Mouse (Mus musculus) inflammation-experienced regulatory T-cells, adult 6 months (primary cell): ENCODE data around the gene Arid3a. TPM values are rescaled to one million over a fixed set of nuclear protein-coding genes. Genes with fewer than 3 reads are reported as not detected.
"Not testable (repeated sequence)": the region's sequence is repeated elsewhere in the genome, so short reads cannot be mapped to it uniquely, and the experiment has no call there.

ENCODE experiments used
- ATAC-seq: one replicate; pipeline ENCODE4 v1.8.0; 2017
- polyA plus RNA-seq, 3 experiments: library from polyadenylated mRNA; unstranded; fragments of 100-300 nt; shearing (Covaris generic); gene quantifications; one replicate each; pipeline ENCODE4 v1.2.1; 2017

Gene Arid3a
- polyA plus RNA-seq = 1 to 10 TPM; 2.1 to 3.5 (median 2.4) TPM

DNA sequence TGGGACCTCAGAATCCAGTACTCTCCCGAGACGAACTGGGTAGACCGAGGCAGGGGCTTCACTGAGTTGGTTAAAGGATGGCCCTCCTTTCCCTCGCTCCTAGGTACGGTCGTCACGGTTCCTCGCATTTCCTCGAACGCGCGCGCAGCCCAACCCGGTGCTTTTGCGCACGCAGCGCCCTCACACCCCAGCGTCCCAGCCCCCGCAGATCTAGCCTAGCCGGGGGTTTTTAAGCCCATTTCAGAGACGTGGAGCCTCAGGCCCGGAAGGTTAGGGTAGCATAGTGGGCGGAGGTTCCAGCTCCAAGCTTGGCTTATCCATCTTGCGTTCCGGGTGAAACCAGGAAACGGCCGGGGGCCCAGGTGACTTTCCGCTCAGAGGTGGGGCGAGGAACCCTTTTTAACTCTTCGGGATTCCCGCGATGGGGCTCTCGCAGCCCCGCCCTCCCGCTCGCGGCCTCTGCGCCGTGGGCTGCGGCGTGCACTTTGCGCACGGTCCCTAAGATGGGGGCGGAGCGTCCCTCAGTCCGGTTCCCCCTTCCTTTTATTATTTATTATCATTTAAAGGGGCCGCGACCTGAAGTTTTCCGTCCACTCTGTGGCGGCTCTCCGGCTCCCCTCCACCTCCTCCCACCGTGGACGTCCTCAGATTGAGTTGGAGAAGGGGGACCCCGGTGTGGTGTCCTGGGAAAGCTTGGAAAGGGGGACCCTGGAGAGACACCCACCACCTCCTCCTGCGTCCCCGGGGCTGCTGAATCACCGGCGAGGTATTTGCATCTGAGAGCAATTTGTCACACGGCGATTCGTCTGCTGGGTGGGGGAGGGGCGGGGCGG, at the start of gene Arid3a:
Gene Arid3a, plus strand, starts transcription at position 553 of the 833 bp plus-strand sequence.
- peak; percentile 81 for ATAC-seq

GRCm38 (mm10) chr10:79877174-79877573, 49.7 kb upstream of the Arid3a start:
- ATAC-seq = no peak

- no peak for ATAC-seq
Observed at GRCm38 (mm10) chr10:79877757-79878156, 49.1 kb upstream of the Arid3a start.

DNA sequence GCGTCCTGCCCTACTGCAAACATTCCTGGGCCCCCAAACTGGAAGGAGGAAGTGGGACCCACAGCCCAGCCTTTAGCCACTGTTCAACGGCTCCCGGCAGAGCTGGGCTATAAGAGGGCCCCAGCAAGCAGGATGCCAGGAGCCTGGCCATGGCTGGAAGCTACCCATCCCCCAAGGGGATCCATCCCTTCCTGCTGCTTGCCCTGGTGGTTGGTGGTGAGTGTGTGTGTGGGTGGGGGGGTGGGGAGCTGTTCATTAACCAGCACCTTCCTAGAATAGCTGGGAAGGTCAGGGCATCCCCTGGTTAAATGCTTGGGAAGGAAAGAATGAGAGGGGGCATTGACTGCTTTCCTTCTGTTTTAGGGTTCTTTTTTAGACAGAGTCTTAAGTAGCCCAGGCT, 47.3 kb upstream of the Arid3a start:
- no peak for ATAC-seq

- no peak for ATAC-seq
Observed at GRCm38 (mm10) chr10:79880721-79881120, 46.1 kb upstream of the Arid3a start.

GRCm38 (mm10) chr10:79881981-79882380, 44.9 kb upstream of the Arid3a start:
- no peak for ATAC-seq

- no peak for ATAC-seq
Observed at GRCm38 (mm10) chr10:79883297-79884084, 43.4 kb upstream of the Arid3a start.

GRCm38 (mm10) chr10:79884446-79884845, 42.4 kb upstream of the Arid3a start:
- ATAC-seq = no peak

GRCm38 (mm10) chr10:79884938-79885337, 41.9 kb upstream of the Arid3a start:
- not testable (repeated sequence) for ATAC-seq

DNA sequence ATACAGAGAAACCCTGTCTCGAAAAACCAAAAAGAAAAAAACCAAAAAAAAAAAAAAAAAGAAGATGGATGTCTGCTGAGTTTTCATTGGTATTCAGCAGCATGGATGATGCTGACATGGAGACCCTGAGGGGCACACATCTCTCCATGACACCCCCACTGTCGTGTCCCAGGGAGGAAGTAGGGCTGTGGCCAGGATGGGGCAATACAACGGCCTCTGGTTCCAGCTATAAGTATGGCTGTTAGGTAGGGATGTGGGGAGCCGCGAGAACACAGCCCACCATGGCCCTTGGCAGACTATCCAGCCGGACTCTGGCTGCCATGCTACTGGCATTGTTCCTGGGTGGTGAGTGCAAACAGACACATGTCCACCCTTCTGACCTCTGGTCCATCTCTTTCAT, 40.8 kb upstream of the Arid3a start, which contains the start of gene Elane:
Gene Elane, plus strand, starts transcription at position 194 of the 400 bp plus-strand sequence.
- ATAC-seq = no peak

- no peak for ATAC-seq
Observed at GRCm38 (mm10) chr10:79886611-79887010, 40.2 kb upstream of the Arid3a start.

DNA sequence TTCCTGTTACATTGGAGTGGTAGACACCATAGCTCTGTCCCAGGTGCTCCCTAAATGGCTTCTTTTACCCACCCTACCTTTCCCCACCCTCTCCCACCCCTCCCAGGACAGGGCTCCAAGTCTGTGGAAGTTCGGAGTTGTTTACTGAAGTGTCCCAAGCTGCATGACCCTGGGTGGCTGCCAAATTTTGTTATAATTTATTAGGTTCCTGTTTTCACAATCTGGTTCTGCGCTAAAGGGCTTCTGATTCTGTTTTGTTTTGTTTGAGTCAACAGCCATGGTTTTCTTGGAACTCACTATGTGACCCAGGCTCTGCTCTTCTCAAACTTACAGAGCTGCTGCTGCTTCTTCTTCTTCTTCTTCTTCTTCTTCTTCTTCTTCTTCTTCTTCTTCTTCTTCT, 37.5 kb upstream of the Arid3a start:
- no peak for ATAC-seq

- ATAC-seq = no peak
Observed at GRCm38 (mm10) chr10:79890670-79891069, 36.2 kb upstream of the Arid3a start, which contains the start of gene Cfd. Gene Cfd, plus strand, starts transcription at chr10:79890853.

- peak; percentile 52 for ATAC-seq
Observed at GRCm38 (mm10) chr10:79892451-79893118, 34.3 kb upstream of the Arid3a start.

DNA sequence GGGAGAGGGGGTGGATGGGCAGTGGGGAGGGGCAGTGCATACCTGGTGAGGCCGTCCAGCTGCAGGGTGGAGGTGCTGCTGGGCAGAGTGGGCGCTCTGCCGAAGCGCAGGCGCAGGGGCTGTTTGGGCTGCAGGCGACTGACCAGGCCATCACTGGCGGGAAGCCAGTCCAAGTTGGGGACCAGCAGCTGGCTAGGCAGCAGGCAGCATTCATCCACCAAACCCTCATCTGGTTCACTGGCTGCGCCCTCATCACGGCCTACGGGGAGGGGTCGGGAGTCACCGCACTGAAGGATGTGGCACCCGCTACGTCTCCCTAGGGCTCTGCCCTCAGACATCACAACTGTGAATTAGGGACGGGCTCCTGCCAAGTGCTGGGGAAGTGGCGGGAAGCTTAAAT, 30.5 kb upstream of the Arid3a start:
- no peak for ATAC-seq

DNA sequence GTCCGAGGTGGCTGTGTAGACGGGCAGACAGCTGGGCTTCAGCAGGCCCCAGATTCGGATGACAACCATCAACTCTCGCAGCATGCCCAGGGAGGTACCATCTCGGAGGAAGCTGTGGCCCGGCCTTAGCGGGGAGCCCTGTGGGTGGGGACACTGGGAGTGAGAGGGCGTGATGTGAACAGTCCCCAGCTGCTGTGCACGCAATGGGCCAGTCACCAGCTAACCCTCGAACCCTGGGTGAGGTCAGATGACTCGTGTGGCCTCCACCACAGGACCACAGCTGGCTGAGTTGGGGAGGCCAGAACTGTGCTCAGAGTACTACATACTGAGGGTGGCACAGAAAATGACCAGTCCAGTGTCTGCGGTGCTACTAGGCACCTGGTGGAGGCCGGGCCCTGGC, 30.0 kb upstream of the Arid3a start:
- ATAC-seq = no peak

DNA sequence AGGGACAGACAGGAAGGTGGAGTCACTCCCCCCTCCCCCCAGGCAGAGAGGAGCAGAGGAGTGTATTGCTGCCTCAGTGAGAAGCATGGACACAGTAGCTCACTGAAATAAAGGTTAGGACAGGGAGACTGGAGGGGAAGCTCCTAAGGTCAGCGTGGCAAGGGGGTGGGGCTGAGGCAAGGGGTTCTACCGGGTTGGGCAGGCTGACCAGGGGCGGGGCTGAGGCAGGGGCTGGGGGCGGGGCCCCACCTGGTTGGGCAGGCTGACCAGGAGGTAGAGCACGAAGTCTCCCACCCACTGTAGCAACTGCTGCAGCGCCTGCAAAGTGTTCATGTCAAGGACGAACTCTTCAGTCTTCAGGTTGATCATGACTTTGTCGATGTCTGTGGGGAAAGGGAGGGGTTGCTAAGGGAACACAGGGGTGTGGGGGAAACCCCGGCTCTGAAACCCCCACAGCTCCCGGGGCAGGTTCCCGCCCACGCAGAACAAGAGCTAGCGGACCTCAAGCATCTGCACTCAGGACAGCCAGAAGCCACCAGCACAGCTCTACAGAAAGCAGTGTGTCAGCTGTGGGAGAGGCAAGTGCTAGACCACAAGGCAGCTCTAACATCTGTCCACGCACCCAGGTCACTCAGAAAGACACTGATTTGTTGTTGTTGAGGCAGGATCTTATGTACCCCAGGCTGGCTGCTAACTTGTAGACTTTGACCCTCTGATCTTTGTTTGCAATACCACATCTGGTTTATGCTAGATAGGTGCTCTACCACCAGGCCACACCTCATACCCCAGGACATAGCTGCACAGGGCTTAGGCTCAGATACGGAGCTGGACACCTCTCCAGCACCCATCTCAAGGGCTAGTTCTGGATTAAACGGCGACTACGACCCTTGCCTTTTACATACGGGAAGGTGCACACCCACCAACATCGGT, 29.3 kb upstream of the Arid3a start:
- no peak for ATAC-seq

GRCm38 (mm10) chr10:79900951-79901410, 25.9 kb upstream of the Arid3a start:
- no peak for ATAC-seq

DNA sequence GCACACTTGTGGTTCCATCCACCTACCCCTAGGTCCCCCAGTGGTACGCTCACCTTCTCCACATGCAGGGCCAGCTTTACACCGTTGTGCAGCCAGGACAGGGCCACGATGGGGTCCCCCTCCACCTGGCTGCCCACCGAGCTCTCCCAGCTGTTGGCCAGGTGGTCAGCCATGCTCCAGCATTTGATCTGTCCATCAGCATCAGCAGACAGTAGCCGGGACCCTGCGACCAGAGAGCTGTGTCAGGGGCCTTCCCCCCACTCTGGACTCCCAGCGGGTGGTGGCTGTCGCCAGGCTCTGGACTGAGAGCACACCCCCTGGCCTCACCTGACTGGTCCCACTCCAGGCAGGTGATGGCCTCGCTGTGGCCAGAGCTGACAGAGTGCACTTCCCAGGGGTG, 20.1 kb upstream of the Arid3a start:
- ATAC-seq = no peak

DNA sequence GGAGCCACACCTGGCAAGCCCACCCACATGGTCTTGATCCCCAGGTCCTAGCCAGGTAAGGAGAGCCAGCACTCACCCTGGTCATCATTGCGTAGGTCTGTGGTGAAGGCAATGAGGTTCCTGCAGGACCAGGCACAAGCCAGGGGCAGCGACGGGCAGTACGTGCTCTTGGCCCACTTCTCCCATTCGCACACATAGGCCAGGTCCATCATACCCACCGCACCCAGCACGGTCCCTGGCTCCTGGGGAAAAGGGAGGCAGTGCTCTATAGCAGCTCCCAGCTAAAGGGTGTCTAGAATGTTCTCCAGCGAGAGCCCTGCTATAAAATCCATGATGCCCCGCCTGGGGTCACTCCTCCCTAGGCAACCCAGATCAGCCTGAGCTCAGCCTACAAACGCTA, 19.4 kb upstream of the Arid3a start:
- no peak for ATAC-seq

DNA sequence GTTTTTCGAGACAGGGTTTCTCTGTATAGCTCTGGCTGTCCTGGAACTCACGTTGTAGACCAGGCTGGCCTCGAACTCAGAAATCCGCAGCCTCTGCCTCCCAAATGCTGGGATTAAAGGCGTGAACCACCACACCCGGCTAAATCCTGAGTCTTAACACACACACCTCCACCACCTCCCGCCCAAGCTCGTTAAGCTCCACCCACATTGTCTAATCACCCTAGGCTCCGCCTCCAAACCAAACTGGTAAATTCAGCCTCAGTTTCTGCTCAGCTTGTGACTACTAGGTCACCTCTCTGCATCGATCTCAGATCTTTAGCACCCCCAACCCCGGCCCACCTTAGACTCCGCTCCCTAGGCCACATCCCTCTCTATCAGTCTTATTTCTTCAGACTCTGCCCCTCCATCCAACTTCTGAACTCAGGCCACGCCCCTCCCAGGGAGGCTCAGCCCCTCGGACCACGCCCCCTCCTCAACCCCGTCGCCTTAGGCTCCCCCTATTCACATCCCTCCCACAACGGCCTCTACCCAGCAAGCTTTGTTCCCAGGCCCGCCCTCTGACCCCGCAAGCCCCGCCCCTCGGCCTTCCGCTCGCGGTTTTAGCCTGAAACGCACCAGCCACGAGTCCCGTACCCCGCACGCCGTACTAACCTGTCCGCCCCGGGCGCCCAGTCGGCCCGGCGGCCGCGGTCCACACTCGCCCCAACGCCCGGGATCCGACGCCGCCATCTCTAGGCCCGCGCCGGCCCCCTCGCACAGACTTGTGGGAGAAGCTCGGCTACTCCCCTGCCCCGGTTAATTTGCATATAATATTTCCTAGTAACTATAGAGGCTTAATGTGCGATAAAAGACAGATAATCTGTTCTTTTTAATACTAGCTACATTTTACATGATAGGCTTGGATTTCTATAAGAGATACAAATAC, 18.4 kb upstream of the Arid3a start, which contains the start of gene Med16:
Gene Med16, minus strand, starts transcription at position 757 of the 925 bp plus-strand sequence.
- ATAC-seq = peak; percentile 94
